In genomic region chr11:53138212-53138611, GRCm38 (mm10) we compare ENCODE assay signal across 25 mouse cellular contexts.
A peak's percentile ranks its signal among the peaks of the same experiment; 100 is the strongest.
DNase-seq lines count a peak whose midpoint lies in the region; ATAC-seq and TF ChIP-seq lines count a peak whose summit lies in the region.
"Had no signal": no experiment of that assay in that cellular context is flagged by ENCODE, and none has a peak within 500 bp of the region (broad histone marks: within the 10 kb centered on the region; RNA-seq: fewer than 3 reads in every experiment).

No protein-coding gene starts in this region.

- no peak for TF ChIP-seq POLR2A in CH12.LX (IDR thresholded peaks at IDR 0.05; ENCODE audit: low read depth, low read length)

- no peak for TF ChIP-seq EP300 in CH12.LX (IDR thresholded peaks at IDR 0.05; ENCODE audit: low read length)

- peaks cover 83% of the 10 kb centered on the region for H3K27me3 ChIP-seq in CH12.LX (replicated peaks)
- H3K27me3 ChIP-seq: embryonic facial prominence, embryonic 13.5 days; embryonic facial prominence, embryonic 15.5 days had no signal

- peak overlapping the region; percentile 1; the same call in 1 of the 2 replicates for H3K4me2 ChIP-seq in CH12.LX (ENCODE audit: insufficient read depth, low read depth, poor library complexity, severe bottlenecking)
- H3K4me2 ChIP-seq: embryonic facial prominence, embryonic 13.5 days; embryonic facial prominence, embryonic 15.5 days; forebrain, embryonic 12.5 days had no signal

- peaks cover 7 to 26% of the 10 kb centered on the region in 2 experiments; a peak in 3 of 4 replicates for H3K4me1 ChIP-seq in CH12.LX (ENCODE audit: control insufficient read depth in 1 of 2, insufficient read depth in 2 of 2)
- H3K4me1 ChIP-seq: embryonic facial prominence, embryonic 13.5 days; embryonic facial prominence, embryonic 15.5 days had no signal

- no peaks in the 10 kb centered on the region for H3K36me3 ChIP-seq in CH12.LX (replicated peaks in 1 of 2; ENCODE audit: control insufficient read depth in 1 of 2, insufficient read depth in 1 of 2, low read length in 1 of 2)
- H3K36me3 ChIP-seq: embryonic facial prominence, embryonic 13.5 days; embryonic facial prominence, embryonic 15.5 days; forebrain, embryonic 10.5 days; forebrain, embryonic 12.5 days had no signal

- no peak for TF ChIP-seq RAD21 in CH12.LX (IDR thresholded peaks at IDR 0.05; ENCODE audit: low read depth, low read length)

- no peak overlapping the region for H3K27ac ChIP-seq in CH12.LX (ENCODE audit: insufficient read depth, low read depth)
- H3K27ac ChIP-seq: embryonic facial prominence, embryonic 13.5 days; embryonic facial prominence, embryonic 15.5 days; forebrain, embryonic 10.5 days; forebrain, embryonic 12.5 days had no signal

- in situ Hi-C loops in CH12.LX (cut with MboI; ENCODE audit: low pct_ligation_motif_present, low pct_unique_long_range_greater_than_20kb, low sequenced_read_pairs): no loop called here

- H3K9ac ChIP-seq in CH12.LX (ENCODE audit: insufficient read depth, low read depth): no peak overlapping the region
- H3K9ac ChIP-seq: embryonic facial prominence, embryonic 13.5 days; embryonic facial prominence, embryonic 15.5 days; forebrain, embryonic 12.5 days had no signal

- DNase-seq in CH12.LX (ENCODE audit: extremely low read depth): no peak
- DNase-seq in cerebellum, postnatal 4 days (ENCODE audit: low spot score in 2 of 2): no peak
- no peak for DNase-seq in lung, postnatal 10 days
- no peak for DNase-seq in layer of hippocampus, postnatal 25 days (ENCODE audit: extremely low spot score in 1 of 2, low spot score in 1 of 2)
- DNase-seq: adrenal gland, adult 2 months; adrenal gland, postnatal 10 days; adrenal gland, postnatal 25 days; B cell, adult 2 months; cerebellum, adult 11 months; cerebellum, adult 18-20 months; cerebellum, adult 8-10 months; cerebellum, adult 9-11 months; cerebellum, postnatal 14 days; cerebellum, postnatal 36 days; embryo, embryonic 11 days had no signal

- H3K79me2 ChIP-seq in CH12.LX (replicated peaks; ENCODE audit: control insufficient read depth, extremely low read depth, insufficient read depth, poor library complexity, severe bottlenecking): no peaks in the 10 kb centered on the region

- no peak overlapping the region for H3K4me3 ChIP-seq in CH12.LX (replicated peaks in 1 of 3; ENCODE audit: low read depth in 2 of 3, low read length in 2 of 3, poor library complexity in 1 of 3)
- H3K4me3 ChIP-seq: embryonic facial prominence, embryonic 13.5 days; embryonic facial prominence, embryonic 15.5 days; erythroblast, embryonic 14.5 days; forebrain, embryonic 10.5 days; forebrain, embryonic 12.5 days had no signal

- H3K9me3 ChIP-seq in CH12.LX (replicated peaks; ENCODE audit: low read length): no peaks in the 10 kb centered on the region
- H3K9me3 ChIP-seq: embryonic facial prominence, embryonic 13.5 days; embryonic facial prominence, embryonic 15.5 days; forebrain, embryonic 10.5 days; forebrain, embryonic 12.5 days had no signal

- TF ChIP-seq CTCF in CH12.LX (conservative IDR thresholded peaks at IDR 0.05 in 1 of 2, IDR thresholded peaks at IDR 0.05 in 1 of 2; ENCODE audit: low read depth in 2 of 2, low read length in 2 of 2): no peak

- ATAC-seq in granulocyte monocyte progenitor cell, adult 5-6 weeks (replicated peaks; ENCODE audit: poor library complexity, severe bottlenecking): peak; percentile 81
- ATAC-seq in megakaryocyte, adult 5-6 weeks (ENCODE audit: poor library complexity, severe bottlenecking): peak; percentile 80
- ATAC-seq: CD4-positive, CD25-positive, alpha-beta regulatory T cell, adult 4 months; forebrain, embryonic 14.5 days; forebrain, embryonic 16.5 days had no signal

- dilution Hi-C loops in CH12.LX (cut with MboI; ENCODE audit: extremely low pct_ligation_motif_present, extremely low pct_unique_long_range_greater_than_20kb, low sequenced_read_pairs): no loop called here

TF ChIP-seq in CH12.LX, 34 proteins besides CTCF, POLR2A, EP300 and RAD21:
- TF ChIP-seq ZC3H11A (IDR thresholded peaks at IDR 0.05; ENCODE audit: low read depth, low read length) (no peak), CHD1 (IDR thresholded peaks at IDR 0.05; ENCODE audit: low read depth, low read length) (no peak), USF2 (conservative IDR thresholded peaks at IDR 0.05; ENCODE audit: low read depth, low read length) (no peak), NRF1 (IDR thresholded peaks at IDR 0.05; ENCODE audit: low read depth, low read length) (no peak), CHD2 (IDR thresholded peaks at IDR 0.05; ENCODE audit: low read length) (no peak), GABPA (IDR thresholded peaks at IDR 0.05; ENCODE audit: insufficient replicate concordance, low read depth, low read length) (no peak), KAT2A (IDR thresholded peaks at IDR 0.05; ENCODE audit: insufficient replicate concordance, low read length) (no peak), RCOR1 (conservative IDR thresholded peaks at IDR 0.05; ENCODE audit: low read depth, low read length) (no peak), MEF2A (IDR thresholded peaks at IDR 0.05; ENCODE audit: borderline replicate concordance, low read depth, low read length) (no peak), JUND (conservative IDR thresholded peaks at IDR 0.05; ENCODE audit: low read depth, low read length) (no peak), POLR2AphosphoS2 (IDR thresholded peaks at IDR 0.05; ENCODE audit: low read depth, low read length) (no peak), E2F4 (IDR thresholded peaks at IDR 0.05; ENCODE audit: insufficient replicate concordance, low read depth, low read length) (no peak), MXI1 (IDR thresholded peaks at IDR 0.05; ENCODE audit: low read depth, low read length) (no peak)
TF ChIP-seq in CH12.LX: peak in this region for 0.
